Mouse (Mus musculus) left cerebral cortex, adult 11 months (tissue): ENCODE data around the gene Iqck.

Experiments used
- DNase-seq: peaks from one replicate; pipeline ENCODE4 v3.0.0; 2022; ENCODE audit warnings: low spot score

The Iqck gene

DNA sequence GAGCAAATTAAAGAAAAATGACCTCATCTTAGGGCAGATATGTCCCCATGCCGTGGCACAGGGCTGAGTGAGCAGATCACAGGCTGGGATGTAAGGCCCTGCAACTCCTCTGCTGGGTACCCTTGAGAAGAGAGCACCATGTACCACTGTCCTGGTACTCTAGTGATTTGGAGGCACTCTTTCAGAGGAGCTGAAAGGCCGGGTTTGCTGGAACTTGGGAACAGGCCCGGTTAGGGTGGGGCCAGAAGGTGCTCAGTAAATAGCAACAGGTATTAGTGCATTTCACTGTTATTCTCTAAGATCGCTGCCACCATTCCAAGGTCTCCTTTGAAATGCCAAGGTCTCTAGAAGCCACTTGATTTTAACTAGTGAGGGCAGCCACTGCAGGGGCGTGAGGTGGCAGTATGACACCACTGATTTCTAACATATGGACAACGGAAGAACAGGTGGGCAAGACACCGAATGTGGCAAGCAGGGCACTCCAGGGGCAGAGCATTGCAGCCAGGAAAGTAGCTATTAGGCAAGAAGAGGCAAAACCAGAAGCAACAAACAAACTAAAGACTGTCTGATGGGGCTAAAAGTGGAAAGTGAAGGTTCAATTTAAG lies 59.1 kb downstream of the Iqck start:
- no peak for DNase-seq

DNA sequence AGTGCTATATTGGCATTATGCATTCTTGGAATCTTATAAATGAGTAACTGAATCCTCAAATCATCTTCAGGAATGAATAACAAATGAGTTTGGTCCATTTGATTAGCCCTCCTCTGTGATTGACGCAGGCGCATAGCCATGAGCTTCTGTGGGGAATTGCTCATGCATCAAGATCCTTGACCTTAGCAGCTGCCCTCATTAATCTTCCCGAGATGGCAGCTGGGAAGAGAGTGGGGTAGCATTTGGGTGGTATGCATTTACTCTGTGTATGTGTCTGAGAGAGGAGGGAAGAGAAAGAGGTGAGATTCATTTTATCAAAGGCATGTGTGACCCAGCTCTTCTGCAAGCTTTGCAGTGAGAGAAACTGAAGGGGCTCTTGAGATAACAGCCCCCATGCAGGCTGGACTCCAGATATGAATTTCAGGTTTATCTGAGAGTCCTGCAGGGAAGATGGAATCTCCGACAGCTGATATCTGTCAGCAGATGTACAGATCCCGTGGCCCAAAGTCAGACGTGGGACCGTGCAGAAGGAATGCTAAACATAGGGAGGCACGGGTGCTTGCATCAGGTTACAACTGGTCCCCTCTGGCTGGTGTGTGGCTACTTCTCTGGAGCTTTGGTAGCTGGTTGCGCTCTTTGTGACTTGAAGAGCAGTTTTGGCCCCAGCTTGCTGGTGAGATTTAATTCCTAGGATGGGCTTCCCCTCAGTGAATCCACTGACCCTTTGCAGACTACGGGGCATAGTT lies 63.9 kb downstream of the Iqck start:
- no peak for DNase-seq

DNA sequence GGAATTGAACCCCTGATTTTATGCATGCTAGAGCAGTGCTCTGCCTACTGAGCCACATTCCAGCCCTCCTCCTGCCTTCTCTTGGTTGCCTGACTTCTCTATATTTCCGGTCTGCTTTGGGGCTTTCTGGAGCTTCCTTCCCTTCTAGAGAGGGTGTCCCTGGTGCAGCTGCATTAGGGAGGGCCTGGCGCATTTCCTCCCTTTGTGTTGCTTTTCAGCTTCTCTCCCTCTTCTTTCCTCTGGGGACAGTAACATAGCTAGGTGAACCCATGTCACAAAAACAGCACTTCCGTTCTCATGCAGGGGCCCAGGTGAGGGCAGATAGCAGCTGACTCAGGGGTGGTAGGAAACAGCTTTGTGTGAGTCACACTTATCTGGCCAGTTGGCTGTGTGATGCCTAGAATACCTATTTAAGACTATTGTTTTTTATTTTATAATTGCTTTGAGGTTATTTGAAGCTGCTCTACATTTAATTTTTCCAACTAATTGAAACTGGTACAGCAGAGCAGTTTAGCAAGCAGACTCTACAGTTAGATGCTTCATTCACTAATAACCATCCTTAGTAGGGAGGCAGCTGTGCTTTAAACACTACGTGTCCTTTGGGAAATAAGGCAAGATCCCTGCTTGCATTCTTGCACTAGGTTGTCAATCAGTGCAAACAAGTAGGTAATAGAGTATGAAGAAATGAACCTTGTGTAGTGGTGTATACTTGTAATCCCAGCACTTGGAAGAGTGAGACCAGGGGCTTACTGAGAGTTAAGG lies 67.1 kb downstream of the Iqck start:
- DNase-seq = no peak

DNA sequence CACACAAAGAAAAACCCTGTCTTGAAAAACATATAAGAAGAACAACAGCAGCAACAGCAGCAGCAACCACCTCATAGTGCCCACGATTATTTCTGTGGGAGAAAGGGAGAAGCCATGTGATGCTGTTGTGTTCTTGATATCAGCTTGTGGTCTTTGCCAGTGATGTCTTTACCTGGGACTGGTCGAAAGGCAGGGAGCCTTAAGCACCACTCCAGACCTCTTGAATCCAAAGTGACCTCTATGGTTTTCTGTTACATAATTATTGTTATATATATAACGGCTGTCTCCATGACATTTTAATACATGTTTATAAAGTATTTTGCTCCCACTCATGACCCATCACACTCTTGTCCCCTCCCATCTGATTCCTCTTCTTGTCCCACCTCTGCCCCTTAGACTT lies 70.0 kb downstream of the Iqck start:
- DNase-seq = no peak

DNA sequence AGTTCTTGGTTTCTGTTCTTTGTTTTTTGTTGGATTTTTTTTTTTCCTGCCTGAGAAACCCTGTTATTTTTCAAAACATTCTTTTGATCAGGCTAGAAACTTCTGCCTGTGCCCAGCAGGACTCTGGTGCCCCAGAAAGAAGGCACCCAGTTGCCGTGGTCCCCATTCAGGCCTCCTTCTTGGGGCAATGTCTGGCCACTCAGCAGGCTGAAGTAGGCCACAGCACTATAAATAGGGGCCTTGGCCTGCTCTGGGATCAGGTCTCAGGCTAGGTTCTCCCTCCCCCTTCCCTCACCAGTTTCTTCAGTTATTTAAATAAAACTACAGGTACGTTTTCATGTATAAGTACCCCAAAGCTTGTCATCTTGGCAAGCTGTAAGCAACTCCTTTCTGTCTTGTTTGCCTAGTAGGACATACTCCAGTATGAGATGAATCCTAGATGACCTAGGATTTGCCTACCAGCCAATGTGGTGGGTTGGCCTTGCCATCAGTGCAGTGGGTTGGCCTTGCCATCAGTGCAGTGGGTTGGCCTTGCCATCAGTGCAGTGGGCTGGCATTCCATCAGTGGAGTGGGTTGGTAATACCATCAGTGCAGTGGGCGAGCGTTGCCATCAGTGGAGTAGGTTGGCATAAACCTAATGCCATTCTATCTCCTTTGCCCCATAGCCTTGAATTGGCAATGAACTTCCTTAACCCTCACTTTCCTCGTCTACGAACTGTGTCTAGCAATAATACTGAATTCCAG lies 71.1 kb downstream of the Iqck start:
- no peak for DNase-seq

DNA sequence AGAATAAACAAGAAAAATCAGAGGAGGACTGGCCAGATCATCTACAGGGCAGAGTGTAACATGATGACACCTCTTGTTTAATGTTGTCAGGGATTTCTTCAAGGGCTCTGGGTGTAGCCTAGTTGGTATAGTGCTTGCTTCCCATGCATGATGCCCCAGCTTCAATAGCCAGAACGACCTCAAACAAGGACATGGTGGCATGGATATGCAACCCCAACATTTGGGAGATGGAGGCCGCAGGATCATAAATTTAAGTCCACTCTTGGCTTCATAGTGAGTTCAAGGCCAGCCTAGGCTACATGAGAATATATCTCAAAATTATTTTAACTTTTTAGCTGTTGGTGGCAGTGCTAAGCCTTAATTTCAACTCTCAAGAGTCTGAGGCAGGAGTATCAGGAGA lies 71.7 kb downstream of the Iqck start:
- DNase-seq = no peak

GRCm38 (mm10) chr7:118928316-118928715 lies 72.8 kb downstream of the Iqck start:
- no peak for DNase-seq

- no peak for DNase-seq
Observed at GRCm38 (mm10) chr7:118928916-118929315, 73.4 kb downstream of the Iqck start.

GRCm38 (mm10) chr7:118929601-118930311 lies 74.2 kb downstream of the Iqck start:
- no peak for DNase-seq

DNA sequence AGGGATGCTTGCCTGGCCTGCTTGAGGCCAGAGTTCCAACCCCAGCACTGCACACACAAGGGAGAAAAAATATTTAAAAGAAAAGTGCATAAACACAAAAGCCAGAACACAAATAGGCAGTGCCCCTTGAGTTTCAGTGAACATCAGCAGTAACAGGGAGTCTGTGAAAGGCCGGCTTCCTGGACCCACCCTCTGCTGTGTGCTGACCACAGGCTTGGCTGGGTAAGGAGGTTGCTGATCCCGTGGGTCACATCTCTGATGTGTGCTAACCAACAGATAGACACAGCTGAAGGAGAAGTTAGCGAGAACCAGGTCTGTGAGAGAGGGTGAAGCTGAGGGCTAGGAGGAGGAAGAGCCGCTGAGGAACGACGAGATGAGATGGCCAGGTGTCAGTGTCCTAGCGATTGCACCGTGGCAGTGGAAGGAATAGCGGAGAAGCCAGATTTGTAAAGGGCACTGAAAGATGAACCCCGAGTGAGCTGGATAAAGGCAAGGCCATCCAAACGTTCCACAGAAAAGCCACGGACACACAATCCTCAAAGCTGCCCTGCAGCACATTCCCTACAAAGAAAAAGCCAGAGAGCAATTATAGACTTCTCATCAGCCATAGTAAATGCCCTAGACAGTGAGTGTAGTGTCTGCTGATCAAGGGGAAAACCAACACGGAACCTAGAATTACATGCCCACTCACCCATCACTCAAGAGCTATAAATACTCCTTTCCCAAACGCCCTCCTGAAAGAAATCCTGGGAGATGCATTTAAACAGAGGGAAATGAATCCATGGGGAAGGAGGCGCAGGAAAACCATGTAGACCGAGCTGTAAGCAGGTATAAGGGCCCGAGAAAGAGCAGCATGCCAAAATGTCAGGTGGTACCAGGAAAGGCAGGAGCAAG lies 76.2 kb downstream of the Iqck start:
- DNase-seq = no peak

GRCm38 (mm10) chr7:118935306-118935705 lies 79.8 kb downstream of the Iqck start:
- no peak for DNase-seq

DNA sequence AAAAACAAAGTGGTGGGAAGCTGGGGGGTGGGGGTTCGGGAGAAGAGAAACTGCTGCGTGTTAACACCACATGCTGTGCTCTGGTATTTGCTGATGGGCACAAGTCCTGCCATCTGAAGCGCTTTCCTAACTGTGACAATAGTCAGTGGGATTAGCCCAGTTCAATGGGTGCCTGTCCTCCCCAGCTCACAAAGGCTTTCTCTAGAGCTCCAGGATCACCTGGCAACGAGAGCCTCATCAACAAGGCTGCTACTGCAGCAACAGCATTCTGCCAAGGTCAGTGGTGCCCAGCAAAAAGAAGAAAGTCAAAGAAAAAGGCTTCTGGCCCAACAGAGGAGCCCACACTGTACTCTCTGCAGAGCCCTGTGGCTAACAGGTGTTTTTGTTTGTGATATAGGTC lies 81.3 kb downstream of the Iqck start:
- DNase-seq = no peak

- no peak for DNase-seq
Observed at GRCm38 (mm10) chr7:118937469-118938387, 82.2 kb downstream of the Iqck start.

GRCm38 (mm10) chr7:118942297-118942696 lies 86.7 kb downstream of the Iqck start:
- DNase-seq = no peak

DNA sequence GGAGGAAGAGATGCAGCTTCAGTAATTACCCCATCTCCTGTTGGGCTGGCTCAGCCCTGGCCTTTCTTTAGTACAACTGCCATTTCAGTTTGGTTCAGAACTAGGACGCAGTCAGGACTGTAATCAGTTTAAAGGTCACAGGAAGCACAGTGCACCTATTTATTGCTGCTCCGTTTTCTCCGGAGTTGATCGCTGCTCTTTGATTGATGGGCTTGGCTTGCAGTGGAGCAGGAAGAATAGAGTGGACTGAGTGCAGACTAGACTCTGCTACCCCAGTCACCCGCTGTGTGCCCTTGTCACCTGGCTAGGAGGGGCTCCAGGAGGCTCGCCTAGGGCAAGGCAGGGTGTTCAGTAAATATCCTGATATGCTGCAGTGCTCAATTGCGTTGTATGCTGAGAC lies 87.6 kb downstream of the Iqck start:
- no peak for DNase-seq

- no peak for DNase-seq
Observed at GRCm38 (mm10) chr7:118944884-118945283, 89.3 kb downstream of the Iqck start.

- no peak for DNase-seq
Observed at GRCm38 (mm10) chr7:118947241-118947640, 91.7 kb downstream of the Iqck start.

DNA sequence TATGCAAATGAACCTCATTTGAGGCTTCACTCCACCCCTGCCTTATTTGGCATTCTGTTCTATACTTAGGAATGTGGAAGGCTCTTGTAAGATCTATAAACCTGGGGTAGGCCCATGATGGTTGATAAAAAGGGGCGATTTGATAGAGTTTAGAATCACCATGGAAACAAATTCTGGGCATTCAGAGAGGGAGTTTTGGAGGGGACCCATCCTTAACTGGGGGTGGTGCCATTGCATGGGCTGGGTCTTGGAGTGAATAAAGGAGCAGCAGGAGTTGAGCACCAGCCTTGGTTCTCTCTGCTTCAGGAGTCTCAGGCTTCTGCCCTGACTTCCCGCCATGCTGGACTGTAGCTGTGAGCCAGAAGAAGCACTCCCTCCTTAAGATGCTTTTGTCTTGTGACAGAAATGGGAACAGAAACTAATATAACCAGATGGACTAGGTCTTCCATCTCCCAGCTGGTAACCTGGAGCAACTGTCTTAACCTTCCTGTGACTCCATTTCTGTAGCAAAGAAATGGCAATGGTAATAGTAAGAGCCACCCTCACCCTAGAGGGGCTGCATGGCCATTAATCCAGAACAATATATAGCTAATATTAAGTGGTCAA lies 93.2 kb downstream of the Iqck start:
- DNase-seq = no peak

DNA sequence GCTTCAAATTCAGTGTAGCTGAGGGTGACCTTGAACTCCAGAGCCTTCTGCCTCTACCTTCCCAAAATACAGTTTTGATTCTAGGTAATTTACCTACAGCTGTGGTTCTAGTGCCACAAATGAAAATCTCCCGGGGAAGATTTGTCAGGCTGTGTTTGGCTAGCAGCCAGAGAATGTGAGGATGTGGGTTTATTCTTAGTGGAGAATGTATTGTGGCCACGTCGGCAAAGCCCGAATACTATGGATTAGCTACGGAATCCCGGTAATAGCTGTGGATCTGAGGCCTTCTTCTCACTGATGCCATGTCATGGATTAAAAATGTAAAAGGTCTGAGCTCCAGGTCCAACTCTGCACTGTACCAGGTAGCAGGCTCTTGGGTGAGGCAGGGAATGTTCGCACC lies 94.2 kb downstream of the Iqck start:
- DNase-seq = no peak
